Mouse (Mus musculus): ENCODE results near the gene Rsbn1. TPM values are rescaled to one million over a fixed set of nuclear protein-coding genes. Genes with fewer than 3 reads are reported as not detected.

Gene Rsbn1
- total RNA-seq, 2 experiments from 2014 or later: 6.7 to 8.7 TPM

Other genes starting within 250 kb of the Rsbn1 start
- 1 to 10 TPM; 5.4 to 5.7 TPM for gene Olfml3, start 176.1 kb upstream of the Rsbn1 start, total RNA-seq (2021)
- gene Gm10964, start 174.8 kb upstream of the Rsbn1 start, total RNA-seq (2021): not detected
- gene Hipk1, start 122.6 kb upstream of the Rsbn1 start, total RNA-seq (2021): 100 to 1,000 TPM in 1 of 2 experiments, 10 to 100 TPM in 1; 90.0 to 101 TPM
- 1 to 10 TPM; 7.3 to 8.6 TPM for gene Dclre1b, start 104.7 kb upstream of the Rsbn1 start, total RNA-seq (2021)
- gene Ap4b1, start 104.6 kb upstream of the Rsbn1 start, total RNA-seq (2021): 10 to 100 TPM; 11.7 to 14.9 TPM
- gene Gm43064, start 104.5 kb upstream of the Rsbn1 start, total RNA-seq (2021): not detected
- not detected for gene Bcl2l15, start 81.5 kb upstream of the Rsbn1 start, total RNA-seq (2021)
- 1 to 10 TPM in 1 of 2 experiments, under 1 TPM in 1; 0.61 to 1.1 TPM for gene Ptpn22, start 54.3 kb upstream of the Rsbn1 start, total RNA-seq (2021)
- gene Phtf1, start 54.0 kb downstream of the Rsbn1 start, total RNA-seq (2021): 1 to 10 TPM; 6.9 to 9.8 TPM